Mouse (Mus musculus) heart, adult 11 months (tissue): ENCODE measurements around the gene Apoh.
A peak's percentile ranks its signal among the peaks of the same experiment; 100 is the strongest.

Experiments used
- DNase-seq: peaks from one replicate; pipeline ENCODE4 v3.0.0; 2022

The Apoh gene

GRCm38 (mm10) chr11:108384920-108385665 is 41.9 kb downstream of the Apoh start:
- no peak for DNase-seq

GRCm38 (mm10) chr11:108385666-108386024 is 42.5 kb downstream of the Apoh start:
- no peak for DNase-seq

GRCm38 (mm10) chr11:108395061-108395460 is 51.9 kb downstream of the Apoh start:
- DNase-seq = no peak

- no peak for DNase-seq
Observed at GRCm38 (mm10) chr11:108396076-108396829, 53.1 kb downstream of the Apoh start.

- DNase-seq = no peak
Observed at GRCm38 (mm10) chr11:108409876-108410644, 66.9 kb downstream of the Apoh start.

- DNase-seq = no peak
Observed at GRCm38 (mm10) chr11:108416360-108416759, 73.2 kb downstream of the Apoh start.

- DNase-seq = no peak
Observed at GRCm38 (mm10) chr11:108418540-108418939, 75.4 kb downstream of the Apoh start.

GRCm38 (mm10) chr11:108419242-108419641 is 76.1 kb downstream of the Apoh start:
- DNase-seq = no peak

- no peak for DNase-seq
Observed at GRCm38 (mm10) chr11:108420751-108421150, 77.6 kb downstream of the Apoh start.

- peak; percentile 81 for DNase-seq
Observed at GRCm38 (mm10) chr11:108423221-108423620, 80.1 kb downstream of the Apoh start.

- no peak for DNase-seq
Observed at GRCm38 (mm10) chr11:108424111-108424510, 81.0 kb downstream of the Apoh start.

- peak; percentile 100 for DNase-seq
Observed at GRCm38 (mm10) chr11:108424889-108425591, 81.9 kb downstream of the Apoh start, which contains the start of gene Cep112. TSS of gene Cep112 (plus strand) at chr11:108425192.

GRCm38 (mm10) chr11:108425592-108425921 is 82.4 kb downstream of the Apoh start:
- no peak for DNase-seq

- peak; percentile 87 for DNase-seq
Observed at GRCm38 (mm10) chr11:108426086-108426485, 82.9 kb downstream of the Apoh start.

- peak; percentile 80 for DNase-seq
Observed at GRCm38 (mm10) chr11:108427191-108427590, 84.0 kb downstream of the Apoh start.

- peak; percentile 55 for DNase-seq
Observed at GRCm38 (mm10) chr11:108429076-108429475, 85.9 kb downstream of the Apoh start.

- DNase-seq = no peak
Observed at GRCm38 (mm10) chr11:108443893-108444563, 100.9 kb downstream of the Apoh start.

GRCm38 (mm10) chr11:108447148-108447547 is 104.0 kb downstream of the Apoh start:
- DNase-seq = no peak

GRCm38 (mm10) chr11:108449811-108450210 is 106.7 kb downstream of the Apoh start:
- DNase-seq = no peak

GRCm38 (mm10) chr11:108459599-108459998 is 116.4 kb downstream of the Apoh start:
- no peak for DNase-seq
